Mouse (Mus musculus): ENCODE measurements around the gene Orai1. TPM values are rescaled to one million over a fixed set of nuclear protein-coding genes. Genes with fewer than 3 reads are reported as not detected.

Gene Orai1
- 10 to 100 TPM; 73.6 to 76.0 TPM for total RNA-seq (2023)

GRCm38 (mm10) chr5:123014753-123015701 lies at the start of gene Orai1:
Gene Orai1 (plus strand): TSS chr5:123015074.

GRCm38 (mm10) chr5:122989551-122990330 lies 25.1 kb upstream of the Orai1 start, which contains the start of gene Kdm2b:
Gene Kdm2b (minus strand): TSS chr5:122989823.

DNA sequence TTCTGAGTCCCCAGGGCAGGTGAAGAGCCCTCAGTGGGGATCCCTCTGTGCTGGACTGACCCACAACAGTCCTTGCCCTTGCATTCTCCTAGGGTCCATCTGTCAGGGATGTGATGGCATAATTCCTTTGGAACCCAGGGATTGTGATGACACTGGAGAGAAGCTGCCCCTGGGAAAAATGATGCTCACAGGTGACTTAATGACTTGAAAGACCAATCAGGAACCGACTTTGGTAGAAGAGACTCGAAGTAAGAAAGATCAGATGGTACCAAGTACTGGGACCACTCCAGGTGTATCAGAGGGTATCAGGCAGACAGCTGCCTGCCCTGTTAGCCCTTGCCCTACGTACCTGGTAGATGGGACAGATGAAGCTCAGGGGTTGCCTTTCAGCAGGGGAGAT lies 32.0 kb downstream of the Orai1 start, which contains the start of gene Morn3:
Gene Morn3, minus strand, starts transcription at position 101 of the 400 bp plus-strand sequence.

GRCm38 (mm10) chr5:123068115-123068514 lies 53.2 kb downstream of the Orai1 start, which contains the start of gene Tmem120b:
Gene Tmem120b (plus strand): TSS chr5:123068415.

Other genes with a start within 250 kb of the Orai1 start
- 10 to 100 TPM; 71.8 to 89.6 TPM for gene Camkk2, start 235.7 kb upstream of the Orai1 start, total RNA-seq (2023)
- gene Anapc5, start 193.7 kb upstream of the Orai1 start, total RNA-seq (2023), result 100 to 1,000 TPM; 129 to 142 TPM
- gene Rnf34, start 165.0 kb upstream of the Orai1 start, total RNA-seq (2023), result 10 to 100 TPM; 23.3 to 34.2 TPM
- 10 to 100 TPM; 23.5 to 30.0 TPM for gene Kdm2b, start 25.3 kb upstream of the Orai1 start, total RNA-seq (2023)
- under 1 TPM in 1 of 2 experiments, not detected in 1; 0.68 TPM for gene Morn3, start 31.9 kb downstream of the Orai1 start, total RNA-seq (2023)
- 1 to 10 TPM; 2.0 to 5.3 TPM for gene Tmem120b, start 53.3 kb downstream of the Orai1 start, total RNA-seq (2023)
- gene Rhof, start 117.6 kb downstream of the Orai1 start, total RNA-seq (2023), result 10 to 100 TPM; 16.1 to 17.6 TPM
- gene Setd1b, start 127.1 kb downstream of the Orai1 start, total RNA-seq (2023), result 10 to 100 TPM; 78.1 to 79.1 TPM
- 10 to 100 TPM; 13.1 to 14.3 TPM for gene Psmd9, start 154.3 kb downstream of the Orai1 start, total RNA-seq (2023)
- not detected for gene Hpd, start 167.7 kb downstream of the Orai1 start, total RNA-seq (2023)
- under 1 TPM in 1 of 2 experiments, not detected in 1; 0.18 TPM for gene Wdr66, start 237.0 kb downstream of the Orai1 start, total RNA-seq (2023)

All from neutrophil, adult 59 days (primary cell).